Mouse (Mus musculus) left cerebral cortex, adult 2 months (tissue): ENCODE results near the gene Ddx23. TPM values are rescaled to one million over a fixed set of nuclear protein-coding genes. Genes with fewer than 3 reads are reported as not detected.

ENCODE experiments used
- DNase-seq, 2 experiments: peaks; one replicate each; pipeline ENCODE4 v3.0.0; 2021 to 2022; ENCODE audit warnings: low spot score in 2 of 2, mixed read lengths in 1 of 2; ENCODE audit errors: extremely low spot score in 1 of 2
- H3K27ac ChIP-seq: fragments of 200-600 bp; 2 replicates; pipeline ENCODE4 v1.8.1; 2022
- H3K4me3 ChIP-seq: fragments of 200-600 bp; 2 replicates; pipeline ENCODE4 v1.8.1; 2022
- CTCF ChIP-seq: fragments of 200-600 bp; IDR thresholded peaks from 2 replicates; pipeline ENCODE4 v1.8.1; 2022; ENCODE audit warnings: antibody characterized with exemption, mild to moderate bottlenecking, moderate library complexity
- intact Hi-C: fragments of 180-260 bp; cut with DNase I; formaldehyde crosslinking; loops from one replicate; pipeline ENCODE4 v1.15.1; 2025
- total RNA-seq, 2 experiments: library from RNA; stranded (reverse); gene quantifications; 2 replicates each; pipeline ENCODE4 v1.2.3; 2021

The Ddx23 gene
- total RNA-seq, 2 experiments from 2014 or later, result 84.4 to 90.2 TPM

DNA sequence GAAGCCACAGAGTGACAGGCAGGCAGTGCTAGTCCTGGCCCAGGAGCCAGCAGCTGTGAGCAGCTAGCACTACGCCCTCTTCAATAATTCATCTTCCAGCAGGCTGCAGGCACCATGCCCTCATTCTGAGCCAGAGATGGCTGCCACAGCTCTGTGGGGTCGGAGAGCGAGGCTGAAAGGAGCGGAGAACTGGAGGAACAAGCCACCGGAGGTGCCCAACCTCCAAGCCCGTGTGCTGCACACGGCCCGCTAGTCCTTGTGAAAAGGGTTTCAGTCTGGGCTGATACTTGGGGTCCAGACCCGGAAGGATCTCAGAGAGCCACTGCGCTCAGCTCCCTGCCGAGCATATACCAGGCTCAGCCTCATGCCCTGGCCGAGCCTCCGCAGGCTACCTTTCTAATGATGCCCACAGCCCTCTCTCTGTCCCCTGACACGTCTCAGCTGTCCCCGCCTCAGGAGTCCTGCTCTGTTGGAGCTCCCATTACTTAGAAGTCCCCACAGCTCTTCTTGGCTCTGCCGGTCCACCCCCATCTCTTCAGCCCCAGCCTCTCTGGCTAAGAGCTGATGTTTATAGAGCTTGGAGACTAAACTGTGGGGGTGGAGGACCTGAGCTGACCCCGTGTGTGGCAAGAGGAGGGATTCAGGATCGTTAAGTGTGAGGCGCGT lies 34.0 kb downstream of the Ddx23 start:
- no peak for TF ChIP-seq CTCF
- H3K27ac ChIP-seq, result no peak overlapping the region
- intact Hi-C loops, result no loop called here
- DNase-seq, result no peak
- peak overlapping the region; percentile 6; the same call in 1 of the 2 replicates for H3K4me3 ChIP-seq

DNA sequence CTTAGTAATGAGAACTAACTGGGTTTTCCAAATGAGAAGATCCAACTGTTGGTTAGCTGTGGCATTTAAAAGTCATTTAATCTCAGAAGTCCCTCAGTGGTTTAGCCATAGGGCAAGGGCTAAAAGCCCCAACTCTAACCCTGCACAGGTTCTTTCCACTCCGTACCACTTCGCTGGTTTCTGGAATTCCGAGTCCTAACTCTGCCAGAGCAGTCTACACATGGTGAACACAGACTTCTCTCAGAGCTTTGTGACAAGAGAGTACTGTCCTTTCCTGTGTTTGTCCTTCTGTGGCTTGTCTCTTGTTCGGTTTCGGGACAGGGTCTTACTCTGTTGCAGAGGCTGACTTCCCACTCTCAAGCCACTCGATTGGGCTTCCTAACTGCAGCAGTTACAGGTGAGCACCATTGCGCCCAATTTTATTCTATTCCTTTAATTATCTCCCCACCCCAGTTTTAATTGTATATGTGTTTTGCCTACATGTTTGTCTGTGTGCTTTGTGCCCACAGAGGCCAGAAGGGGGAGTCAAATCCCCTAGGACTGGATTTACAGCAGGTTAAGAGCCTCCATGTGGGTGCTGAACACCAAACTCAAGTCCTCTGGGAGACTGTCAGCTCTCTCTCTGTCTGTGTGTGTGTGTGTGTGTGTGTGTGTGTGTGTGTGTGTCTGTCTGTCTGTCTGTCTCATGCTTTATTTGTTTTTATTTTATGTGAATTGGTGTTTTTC lies 36.0 kb downstream of the Ddx23 start:
- intact Hi-C loops, result no loop called here
- TF ChIP-seq CTCF, result no peak
- Histone ChIP-seq H3K4me3 (no peak overlapping the region), H3K27ac (no peak overlapping the region)
- no peak for DNase-seq

DNA sequence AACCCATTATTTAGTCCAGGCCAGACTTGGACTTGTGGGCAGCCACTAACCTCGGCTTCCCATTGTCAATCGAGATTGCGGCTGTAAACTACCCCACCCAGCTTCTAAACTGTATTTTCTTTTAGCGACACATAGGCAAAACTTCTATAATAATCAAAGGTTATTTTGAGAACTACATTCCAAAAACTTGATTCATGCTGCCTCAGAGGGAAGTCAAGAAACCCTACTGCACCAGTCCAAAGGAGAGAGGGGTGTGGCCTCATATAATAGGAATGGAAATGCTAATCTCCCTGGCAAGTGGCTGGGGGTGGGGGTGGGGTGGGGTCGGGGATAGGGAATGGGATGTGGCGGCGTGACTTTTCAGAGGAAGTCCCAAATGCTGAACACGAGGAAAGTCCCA lies 36.6 kb downstream of the Ddx23 start:
- no peak overlapping the region for H3K27ac ChIP-seq
- H3K4me3 ChIP-seq, result no peak overlapping the region
- DNase-seq, result no peak
- intact Hi-C loops, result no loop called here
- no peak for TF ChIP-seq CTCF

DNA sequence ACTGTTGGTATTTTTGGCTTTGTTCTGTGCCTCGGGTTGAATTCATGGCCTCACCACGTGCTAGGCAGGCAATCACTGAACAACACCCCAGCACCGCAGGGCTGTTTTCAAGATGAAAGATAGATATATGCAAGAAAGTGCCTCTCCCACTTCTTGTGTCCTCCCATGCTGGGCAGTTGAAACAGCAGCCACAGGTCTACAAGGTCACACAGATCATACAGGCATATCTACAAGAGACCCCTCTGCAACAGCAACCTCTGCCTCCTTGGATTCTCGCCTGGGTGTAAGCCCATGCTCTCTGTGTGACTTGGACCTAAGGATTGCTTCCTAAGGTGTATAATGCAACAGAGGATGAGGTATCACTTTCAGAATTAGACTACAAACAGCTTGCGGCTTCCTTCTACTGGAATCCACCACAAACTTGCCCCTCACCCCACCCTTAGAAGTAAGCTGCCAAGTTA lies 39.3 kb downstream of the Ddx23 start:
- DNase-seq, result no peak
- no peak overlapping the region for H3K4me3 ChIP-seq
- intact Hi-C loops, result no loop called here
- TF ChIP-seq CTCF, result no peak
- H3K27ac ChIP-seq, result no peak overlapping the region

DNA sequence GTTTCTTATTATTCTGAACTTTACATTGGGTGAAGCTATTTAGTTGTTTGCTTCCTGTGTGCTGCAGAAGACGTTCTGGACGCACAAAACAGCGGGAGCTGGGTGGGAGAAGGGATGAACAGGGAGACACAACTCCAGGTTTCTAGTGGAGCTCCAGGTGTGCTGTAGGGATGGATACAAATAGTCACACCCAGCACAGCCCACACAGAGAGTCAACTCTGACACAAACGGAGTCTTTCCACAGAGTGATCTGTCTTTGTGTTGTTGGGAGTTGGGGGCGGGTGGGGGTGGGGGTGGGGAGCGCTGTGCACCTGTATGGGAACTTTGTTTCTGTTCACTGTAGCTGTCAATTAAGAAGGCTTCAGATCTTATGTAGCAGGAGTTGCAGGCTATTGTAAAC lies 40.0 kb downstream of the Ddx23 start:
- Histone ChIP-seq H3K27ac (no peak overlapping the region), H3K4me3 (no peak overlapping the region)
- intact Hi-C loops, result no loop called here
- no peak for DNase-seq
- no peak for TF ChIP-seq CTCF

DNA sequence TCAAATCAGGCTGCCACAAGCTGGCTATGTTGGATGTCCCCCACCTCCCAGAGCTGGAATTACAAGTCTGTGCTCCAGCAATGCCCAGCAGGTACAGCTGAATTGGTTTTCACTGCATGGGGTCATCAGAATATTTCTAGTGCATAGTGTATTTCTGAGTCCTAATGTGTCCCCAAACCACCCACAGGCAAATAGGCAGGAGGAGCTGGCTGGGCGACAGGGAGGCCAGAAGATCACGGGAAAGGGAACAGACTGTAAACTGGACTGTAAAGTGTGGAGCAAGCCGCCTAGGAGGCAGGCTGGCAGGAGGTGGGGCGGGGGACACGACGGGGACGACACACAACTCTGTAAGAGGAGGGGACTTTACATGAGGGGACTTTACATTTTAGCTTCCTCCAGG lies 40.5 kb downstream of the Ddx23 start:
- intact Hi-C loops, result no loop called here
- Histone ChIP-seq H3K4me3 (no peak overlapping the region), H3K27ac (no peak overlapping the region)
- no peak for TF ChIP-seq CTCF
- no peak for DNase-seq

DNA sequence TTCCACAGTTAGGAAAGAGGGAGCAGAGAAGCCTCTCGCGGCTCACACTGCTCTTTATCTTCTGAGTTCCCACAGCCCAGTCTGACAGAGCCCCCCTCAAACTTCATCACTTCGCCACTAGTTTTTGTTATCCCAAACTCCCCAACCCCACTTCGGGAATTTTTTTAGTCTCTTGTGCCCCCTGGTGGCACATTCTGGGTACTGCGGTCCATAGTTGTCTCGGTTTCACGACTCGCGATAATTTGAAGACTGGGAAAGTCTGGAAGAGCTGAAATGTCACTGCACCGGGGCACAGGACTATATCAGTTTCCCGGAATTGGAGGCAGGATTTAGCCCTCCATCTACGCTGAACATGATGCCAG lies 45.5 kb downstream of the Ddx23 start:
- peak; percentile 65 to 79 for DNase-seq
- Histone ChIP-seq H3K27ac (no peak overlapping the region), H3K4me3 (no peak overlapping the region)
- intact Hi-C loops, result loop anchor here (1.0 to 2.0 kb wide), 2 partner anchors 37 to 106 kb away; no protein-coding TSS in a partner anchor
- peak; percentile 95 for TF ChIP-seq CTCF

DNA sequence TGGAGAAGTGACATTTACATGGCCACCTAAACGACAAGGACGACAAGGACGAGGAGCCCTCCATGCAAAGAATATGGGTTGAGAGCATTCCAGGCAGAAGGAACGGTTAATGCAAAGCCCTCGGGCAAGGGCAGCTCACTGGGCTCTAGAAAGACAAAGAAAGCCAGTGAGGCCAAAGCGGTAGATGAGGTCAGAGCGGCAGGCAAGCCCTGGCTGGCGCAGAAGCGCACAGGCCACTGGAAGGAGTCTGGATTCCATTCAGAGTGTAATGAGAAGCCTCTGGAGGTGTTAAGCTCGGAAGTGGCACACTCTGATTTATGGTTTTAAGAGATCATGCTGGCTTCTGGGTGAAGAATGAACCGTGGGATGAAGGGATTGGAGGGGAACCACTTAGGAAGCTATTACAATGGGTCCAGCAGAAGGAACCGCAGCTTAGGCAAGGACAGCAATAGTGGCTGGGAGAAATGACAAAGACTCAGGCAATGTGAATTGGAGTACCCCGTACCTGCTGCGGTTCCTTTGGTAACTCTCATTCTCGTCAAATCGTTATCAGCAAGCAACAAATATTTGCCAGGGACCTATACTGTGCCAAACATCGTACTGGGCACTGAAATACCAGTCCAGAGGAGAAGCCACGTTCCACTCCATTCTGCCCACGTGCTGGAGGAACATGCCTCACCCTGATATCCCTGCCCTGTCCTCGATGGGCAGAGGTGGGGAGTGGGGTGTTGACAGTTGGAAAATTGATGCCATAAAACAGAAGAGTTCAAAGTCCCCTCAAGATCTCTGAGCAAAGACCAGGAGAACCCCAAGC lies 46.1 kb downstream of the Ddx23 start:
- H3K4me3 ChIP-seq, result no peak overlapping the region
- DNase-seq, result no peak
- intact Hi-C loops, result loop anchor here (1.0 to 2.0 kb wide), 2 partner anchors 36 to 106 kb away; no protein-coding TSS in a partner anchor
- no peak overlapping the region for H3K27ac ChIP-seq
- no peak for TF ChIP-seq CTCF

DNA sequence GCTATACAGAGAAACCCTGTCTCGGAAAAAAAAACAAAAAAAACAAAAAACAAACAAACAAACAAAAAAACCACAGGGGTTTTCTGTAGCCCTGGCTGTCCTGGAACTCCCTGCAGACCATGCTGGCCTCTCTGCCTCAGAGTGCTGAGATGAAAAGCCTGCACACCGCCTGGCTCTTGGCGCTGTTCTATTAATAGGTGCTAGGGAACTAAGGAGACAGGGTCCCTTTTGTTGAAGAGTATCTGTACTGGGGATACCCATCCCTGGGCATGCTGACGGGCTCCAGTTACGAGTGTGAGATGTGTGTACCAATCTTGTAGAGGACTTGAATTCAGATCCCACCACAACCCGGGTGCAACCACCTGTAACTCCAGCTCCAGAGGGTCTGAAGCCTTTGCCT lies 46.9 kb downstream of the Ddx23 start:
- TF ChIP-seq CTCF, result no peak

DNA sequence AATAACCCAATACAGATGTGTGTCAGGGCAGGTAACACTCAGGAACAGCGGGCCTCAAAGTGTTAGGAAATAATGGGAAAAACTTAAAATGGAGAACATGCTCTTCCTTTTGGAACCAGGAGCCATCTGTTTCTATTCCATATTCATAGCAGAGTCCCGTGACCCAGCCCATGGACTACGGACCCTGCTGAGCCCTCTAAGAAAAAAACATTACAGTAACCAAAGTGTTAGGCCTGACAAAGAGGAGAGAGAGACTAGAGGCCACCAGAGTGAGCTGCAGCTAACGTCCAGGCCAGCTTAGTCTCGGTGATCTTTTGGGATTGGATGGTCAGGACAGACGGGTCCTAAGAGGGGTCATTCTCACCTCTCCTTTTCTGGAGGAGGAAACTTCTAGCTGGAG lies 47.7 kb downstream of the Ddx23 start:
- no peak for DNase-seq
- no peak overlapping the region for H3K27ac ChIP-seq
- no peak overlapping the region for H3K4me3 ChIP-seq
- intact Hi-C loops, result no loop called here
- no peak for TF ChIP-seq CTCF

More for the DNA sequence above, 46.9 kb downstream of the Ddx23 start:
- Histone ChIP-seq H3K27ac (no peak overlapping the region), H3K4me3 (no peak overlapping the region)
- intact Hi-C loops, result loop anchor here (2.0 kb wide), 1 partner anchor 105 kb away; no protein-coding TSS in a partner anchor
- DNase-seq, result no peak

DNA sequence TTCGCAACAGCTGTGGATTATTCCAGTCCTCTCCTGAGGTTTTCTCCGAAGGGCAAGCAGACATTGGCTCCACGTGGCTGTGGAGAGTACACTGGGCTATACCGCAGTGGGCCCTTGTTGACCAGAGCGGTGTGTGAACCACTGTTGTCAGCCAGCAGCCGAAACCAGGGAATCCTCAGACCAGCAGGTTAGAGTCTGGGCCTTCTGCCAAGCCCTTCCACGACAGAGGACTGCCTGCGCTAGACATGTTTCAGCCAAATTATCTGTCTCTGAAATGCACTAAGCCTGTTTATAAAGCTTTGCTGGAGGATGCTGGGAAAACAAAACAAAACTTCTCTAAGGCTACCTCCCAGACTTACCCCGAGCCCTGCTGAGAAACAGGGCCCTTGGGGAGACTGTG lies 48.1 kb downstream of the Ddx23 start:
- no peak for DNase-seq
- no peak for TF ChIP-seq CTCF

DNA sequence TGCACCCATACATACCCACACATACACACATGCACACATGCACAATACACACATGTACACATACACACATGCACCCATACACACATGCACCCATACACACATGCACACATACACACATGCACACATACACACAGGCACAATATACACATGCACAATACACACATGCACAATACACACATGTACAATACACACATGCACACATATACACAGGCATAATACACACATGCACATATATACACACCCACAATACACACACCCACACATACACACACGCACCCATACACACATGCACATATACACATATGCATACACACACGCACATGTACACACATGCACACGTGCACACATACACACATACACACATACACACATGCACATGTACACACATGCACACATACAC lies 50.5 kb downstream of the Ddx23 start:
- Histone ChIP-seq H3K27ac (no peak overlapping the region), H3K4me3 (no peak overlapping the region)
- DNase-seq, result no peak
- no peak for TF ChIP-seq CTCF
- intact Hi-C loops, result no loop called here

More for the DNA sequence above, 48.1 kb downstream of the Ddx23 start:
- intact Hi-C loops, result no loop called here
- Histone ChIP-seq H3K27ac (no peak overlapping the region), H3K4me3 (no peak overlapping the region)
